Mouse (Mus musculus) G1E (cell line): ENCODE results near the gene Ppp2r3d.

Experiments
- CTCF ChIP-seq: IDR thresholded peaks from 2 replicates; pipeline ENCODE4 v1.5.1; 2012; ENCODE audit warnings: low read depth, low read length, inconsistent platforms, mixed read lengths
- GATA1 ChIP-seq: IDR thresholded peaks from 2 replicates; pipeline ENCODE4 v1.6.1; 2012; ENCODE audit warnings: borderline replicate concordance, low read length, inconsistent platforms, mixed read lengths
- GATA2 ChIP-seq: IDR thresholded peaks from 2 replicates; pipeline ENCODE4 v1.6.1; 2012; ENCODE audit warnings: low read depth, low read length, inconsistent platforms, borderline replicate concordance
- TAL1 ChIP-seq: conservative IDR thresholded peaks from 2 replicates; pipeline ENCODE4 v1.6.1; 2012; ENCODE audit warnings: low read depth, low read length, inconsistent platforms, mixed read lengths

DNA sequence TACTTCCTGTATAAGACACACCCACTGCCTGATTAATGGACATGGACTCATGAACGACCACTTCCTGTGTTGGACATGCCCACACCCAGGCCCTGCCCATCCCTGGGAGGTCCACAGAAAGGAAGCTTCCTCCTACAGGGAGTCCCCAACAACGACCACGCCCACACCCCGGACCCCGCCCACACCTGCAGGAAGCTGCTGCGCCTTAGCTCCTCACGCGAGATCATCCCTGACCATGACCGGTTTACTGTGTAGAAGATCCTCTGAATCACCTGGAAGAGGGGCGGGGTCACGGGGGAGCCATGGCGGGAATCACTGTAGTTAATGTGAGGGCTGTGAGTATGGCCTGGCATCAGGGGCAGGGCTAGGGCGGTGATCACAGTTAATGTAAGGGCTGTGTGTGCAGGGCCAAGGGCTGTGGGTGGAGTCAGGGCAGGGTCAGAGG lies 37.3 kb downstream of the Ppp2r3d start:
- TF ChIP-seq CTCF, result no peak
- no peak for TF ChIP-seq GATA1
- no peak for TF ChIP-seq GATA2
- no peak for TF ChIP-seq TAL1
